Mouse (Mus musculus) kidney, adult 10 weeks (tissue): ENCODE results near the gene Btbd1. TPM values are rescaled to one million over a fixed set of nuclear protein-coding genes. Genes with fewer than 3 reads are reported as not detected.

Experiments
- polyA plus RNA-seq: library from polyadenylated mRNA; stranded (reverse); fragments of 350-450 nt; fragmentation: Illumina TruSeq; extraction: RNeasy Lipid Tissue Mini Kit (QIAGEN cat#74804); gene quantifications from one replicate; pipeline ENCODE4 v1.2.3, GENCODE M21; 2014; ENCODE audit warnings: low read depth, low replicate concordance

Btbd1 gene
- polyA plus RNA-seq, result 222 TPM

DNA sequence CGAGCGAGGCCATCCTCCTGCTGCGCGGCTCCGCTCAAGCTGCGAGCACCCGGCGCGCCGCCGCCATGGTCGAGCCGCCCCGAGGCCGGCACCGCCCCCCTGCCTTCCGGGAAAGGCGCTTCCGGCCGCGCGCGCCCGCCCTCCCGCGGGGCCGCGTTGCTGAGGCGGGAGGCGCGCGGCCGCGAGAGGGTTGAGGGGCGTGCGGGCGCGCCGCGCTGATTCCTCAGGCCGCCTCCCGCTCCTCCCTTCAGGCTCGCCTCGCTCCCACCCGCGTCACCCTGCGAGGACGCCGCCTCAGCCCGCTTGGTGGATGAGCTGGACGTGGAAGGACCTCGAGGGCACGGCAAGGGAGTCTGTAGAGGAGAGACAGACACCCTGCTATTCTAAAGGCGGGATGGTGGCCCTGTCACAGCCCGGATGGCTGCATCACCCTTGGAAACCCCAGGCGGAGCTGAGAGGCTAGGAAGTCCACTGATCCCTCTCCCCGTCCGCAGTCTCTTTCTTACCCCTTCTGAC lies at the start of gene Btbd1:
Gene Btbd1, minus strand, starts transcription at position 53 of the 516 bp plus-strand sequence.

GRCm38 (mm10) chr7:81858968-81859721 lies 29.9 kb upstream of the Btbd1 start, which contains the start of gene Tm6sf1:
Gene Tm6sf1, plus strand, starts transcription at chr7:81859001.

DNA sequence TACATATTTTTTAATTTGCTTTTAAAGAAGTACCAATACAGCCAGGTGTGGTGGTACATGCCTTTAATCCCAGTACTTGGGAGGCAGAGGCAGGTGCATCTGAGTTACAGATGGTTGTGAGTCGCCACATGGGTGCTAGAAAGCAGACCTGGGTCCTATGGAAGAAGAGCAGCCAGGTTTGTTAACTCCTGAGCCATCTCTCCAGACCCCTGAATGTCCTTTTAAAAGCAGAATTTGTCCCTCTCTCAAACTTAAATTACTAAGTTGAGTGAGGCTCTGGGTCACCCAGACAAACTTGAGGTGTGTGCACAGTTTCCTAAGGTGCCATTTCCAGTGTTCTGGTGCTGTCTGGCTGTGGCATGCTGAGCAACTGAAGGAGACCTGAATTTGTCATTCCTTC lies 26.5 kb upstream of the Btbd1 start, which contains the start of gene Gm10160:
Gene Gm10160, minus strand, starts transcription at position 101 of the 400 bp plus-strand sequence.

GRCm38 (mm10) chr7:81789095-81789757 lies 40.0 kb downstream of the Btbd1 start, which contains the start of gene 3110040N11Rik:
Gene 3110040N11Rik, minus strand, starts transcription at chr7:81789478.

DNA sequence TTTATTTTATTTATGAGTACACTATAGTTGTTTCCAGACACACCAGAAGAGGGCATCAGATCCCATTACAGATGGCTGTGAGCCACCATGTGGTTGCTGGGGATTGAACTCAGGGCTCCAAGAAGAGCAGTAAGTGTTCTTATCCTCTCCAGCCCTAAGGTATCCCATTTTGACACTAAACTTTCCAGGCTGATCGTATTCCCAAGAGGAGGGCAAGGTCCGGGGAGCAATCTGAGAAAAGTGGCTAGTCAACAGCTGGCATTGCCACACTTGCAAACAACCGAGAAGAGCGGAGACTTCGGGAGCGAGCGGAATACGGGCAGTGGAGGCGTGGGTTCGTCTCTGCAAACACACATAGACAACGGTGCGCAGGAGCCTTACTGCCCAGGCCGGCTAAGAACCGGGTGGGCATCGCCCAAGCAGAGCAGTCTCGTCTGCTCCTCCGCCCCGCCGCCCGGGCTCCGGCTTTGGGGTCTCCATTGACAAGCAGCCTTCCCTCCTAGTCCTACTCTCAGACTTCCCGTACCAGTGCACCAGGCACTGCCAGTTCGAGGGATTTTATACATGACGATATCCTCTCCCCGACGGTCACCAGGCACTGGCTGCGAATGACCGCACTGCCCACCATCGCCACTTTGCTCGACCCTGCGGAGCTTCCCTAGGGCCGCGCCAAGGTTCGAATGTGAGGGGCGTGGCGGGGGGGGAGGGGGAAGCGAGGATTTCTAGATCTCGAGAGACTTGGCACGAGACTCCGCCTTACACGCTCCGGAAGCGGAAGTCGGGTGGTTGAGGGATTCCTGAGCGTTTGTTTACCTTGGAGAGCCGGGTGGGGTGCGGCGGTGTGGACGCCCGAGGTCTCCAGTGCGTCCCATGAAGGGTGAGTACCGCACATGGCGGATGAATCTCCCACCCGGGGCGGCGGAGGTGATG lies 66.8 kb downstream of the Btbd1 start, which contains the start of gene Ramac:
Gene Ramac, plus strand, starts transcription at position 746 of the 930 bp plus-strand sequence.

Other genes with a start within 250 kb of the Btbd1 start
- gene Homer2, start 121.9 kb downstream of the Btbd1 start, polyA plus RNA-seq, result 0.36 TPM
- gene Ramac, start 66.5 kb downstream of the Btbd1 start, polyA plus RNA-seq, result 203 TPM
- gene 3110040N11Rik, start 40.0 kb downstream of the Btbd1 start, polyA plus RNA-seq, result 9.2 TPM
- not detected for gene Gm10160, start 26.4 kb upstream of the Btbd1 start, polyA plus RNA-seq
- 9.7 TPM for gene Tm6sf1, start 29.6 kb upstream of the Btbd1 start, polyA plus RNA-seq
- gene Hdgfl3, start 105.0 kb upstream of the Btbd1 start, polyA plus RNA-seq, result 15.6 TPM
- not detected for gene Bnc1, start 162.9 kb upstream of the Btbd1 start, polyA plus RNA-seq